Comparison of ENCODE assay signal across 8 mouse cellular contexts in the genomic region with DNA sequence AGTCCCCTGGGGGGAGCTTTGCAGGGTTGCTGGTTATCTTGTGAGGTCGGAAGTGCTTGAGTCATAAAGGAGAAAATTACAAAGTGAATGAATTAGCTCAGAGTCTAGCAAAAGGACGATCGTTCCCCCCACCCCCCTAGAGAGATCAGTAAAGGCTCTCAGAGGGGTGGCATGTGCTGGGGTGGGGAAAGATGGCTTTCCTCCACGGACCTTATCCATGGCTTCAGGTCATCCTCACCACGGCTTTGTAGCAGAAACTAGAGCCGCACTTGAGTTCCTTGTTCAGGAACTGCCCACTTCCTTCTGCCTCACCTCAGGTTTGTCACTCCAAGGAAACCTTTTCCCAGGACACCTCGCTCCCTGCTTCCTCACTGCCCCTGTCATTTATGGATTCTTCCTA. TPM values are rescaled to one million over a fixed set of nuclear protein-coding genes. Genes with fewer than 3 reads are reported as not detected.
A peak's percentile ranks its signal among the peaks of the same experiment; 100 is the strongest.
DNase-seq lines count a peak whose midpoint lies in the region; ATAC-seq and TF ChIP-seq lines count a peak whose summit lies in the region.

A gene (minus strand): TSS at position 101 of the 400 bp plus-strand sequence.

- H3K27ac ChIP-seq in layer of hippocampus, adult 2 months: peak within 1 kb of the TSS; percentile 81
- no peak within 1 kb of the TSS for H3K27ac ChIP-seq in bone marrow macrophage, adult 2 months (ENCODE audit: insufficient read depth, low read depth, low read length)
- H3K27ac ChIP-seq in midbrain, embryonic 14.5 days (replicated peaks; ENCODE audit: low read depth, low read length): no peak within 1 kb of the TSS

- H3K36me3 ChIP-seq in midbrain, embryonic 14.5 days (ENCODE audit: control insufficient read depth, insufficient read depth, low read length): no peaks in the 10 kb centered on the region

- no peaks in the 10 kb centered on the region for H3K9me3 ChIP-seq in midbrain, embryonic 14.5 days (ENCODE audit: control insufficient read depth, low read length)

- no peak for ATAC-seq in granulocyte monocyte progenitor cell, adult 5-6 weeks (replicated peaks; ENCODE audit: poor library complexity, severe bottlenecking)
- no peak for ATAC-seq in midbrain, embryonic 14.5 days (ENCODE audit: low FRiP score, low TSS enrichment)
- ATAC-seq in frontal cortex, adult (ENCODE audit: low TSS enrichment): no peak

- H3K4me1 ChIP-seq in bone marrow macrophage, adult 2 months (ENCODE audit: control insufficient read depth, insufficient read depth, low read length): peaks cover 33% of the 10 kb centered on the region
- H3K4me1 ChIP-seq in midbrain, embryonic 14.5 days (ENCODE audit: control insufficient read depth, insufficient read depth, low read length): no peaks in the 10 kb centered on the region

- no peak for TF ChIP-seq CTCF in layer of hippocampus, adult 2 months (conservative IDR thresholded peaks at IDR 0.05)
- TF ChIP-seq CTCF in bone marrow macrophage, adult 2 months (IDR thresholded peaks at IDR 0.05; ENCODE audit: low read depth, low read length): no peak

- WGBS in midbrain, embryonic 14.5 days: 56% methylated on average over 7 of the region's 7 CpGs

- H3K4me2 ChIP-seq in midbrain, embryonic 14.5 days (ENCODE audit: low read length): no peak within 1 kb of the TSS

- no peak within 1 kb of the TSS for H3K4me3 ChIP-seq in layer of hippocampus, adult 2 months
- no peak within 1 kb of the TSS for H3K4me3 ChIP-seq in bone marrow macrophage, adult 2 months (ENCODE audit: insufficient read depth, low read length)
- no peak within 1 kb of the TSS for H3K4me3 ChIP-seq in midbrain, embryonic 14.5 days (replicated peaks; ENCODE audit: low read depth, low read length)

- H3K9ac ChIP-seq in midbrain, embryonic 14.5 days (replicated peaks; ENCODE audit: low read length): no peak within 1 kb of the TSS

- no peaks in the 10 kb centered on the region for H3K27me3 ChIP-seq in midbrain, embryonic 14.5 days (ENCODE audit: control insufficient read depth, insufficient read depth, low read length)

- DNase-seq in layer of hippocampus, adult 2 months (ENCODE audit: low spot score in 2 of 2): no peak
- no peak for DNase-seq in layer of hippocampus, adult 11-12 months (ENCODE audit: low spot score)
- no peak for DNase-seq in layer of hippocampus, postnatal 14 days (ENCODE audit: low spot score in 2 of 2)
- DNase-seq in midbrain, embryonic 14.5 days: no peak
- DNase-seq in urinary bladder, postnatal 10 days (ENCODE audit: low spot score): no peak

- TF ChIP-seq POLR2A in bone marrow macrophage, adult 2 months (IDR thresholded peaks at IDR 0.05; ENCODE audit: borderline replicate concordance, low read depth, low read length): no peak

RNA-seq across cellular contexts. Expression of the gene that starts here (rescaled TPM):
- total RNA-seq in layer of hippocampus, adult 2 months (2021): 10 to 100 TPM; 94.6 to 99.4 TPM
- 127 and 130 TPM in 2 replicates for polyA plus RNA-seq in bone marrow macrophage, adult 2 months (2012; ENCODE audit: insufficient read depth, insufficient read length, missing spikeins)
- 253 and 308 TPM in 2 replicates for total RNA-seq in granulocyte monocyte progenitor cell, adult 5-6 weeks (2014; fragmentation: Nextera tagmentation)
- 268 and 298 TPM in 2 replicates for total RNA-seq in granulocyte monocyte progenitor cell, adult 5-6 weeks (2017)
- total RNA-seq in layer of hippocampus, postnatal 14 days (2021): 10 to 100 TPM; 86.8 to 97.0 TPM
- 285 and 286 TPM in 2 replicates for polyA plus RNA-seq in midbrain, embryonic 14.5 days (2014; fragmentation: Nextera tagmentation; extraction: Ambion mirVana)
